22 mouse cellular contexts compared by ENCODE assay signal in the genomic region with DNA sequence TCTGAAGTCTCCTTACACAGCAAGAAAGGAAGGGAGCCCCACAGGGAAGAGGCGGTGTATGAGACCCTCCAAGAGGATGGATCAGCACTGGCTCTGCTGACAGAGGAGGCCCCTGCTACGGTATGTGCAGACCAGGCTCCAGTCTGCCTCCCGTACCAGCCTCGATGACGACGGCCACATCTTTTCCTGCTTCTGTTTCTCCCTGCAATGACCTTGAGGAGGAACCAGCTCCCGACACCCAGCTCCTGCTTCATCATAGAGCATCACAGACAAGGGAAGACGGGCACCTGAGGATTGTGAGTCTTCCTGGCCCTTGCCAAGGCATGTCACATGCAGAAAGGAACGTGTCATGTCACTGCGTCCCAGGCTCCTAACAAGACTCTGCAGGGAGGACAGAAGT. TPM values are rescaled to one million over a fixed set of nuclear protein-coding genes. Genes with fewer than 3 reads are reported as not detected.
A peak's percentile ranks its signal among the peaks of the same experiment; 100 is the strongest.
DNase-seq lines count a peak whose midpoint lies in the region; ATAC-seq and TF ChIP-seq lines count a peak whose summit lies in the region.
"Had no signal": no experiment of that assay in that cellular context is flagged by ENCODE, and none has a peak within 500 bp of the region (broad histone marks: within the 10 kb centered on the region; RNA-seq: fewer than 3 reads in every experiment).

No protein-coding gene starts in this region.

- peak overlapping the region; percentile 80; the same call in 1 of the 2 replicates for H3K27ac ChIP-seq in lung, postnatal 0 days (ENCODE audit: low read length)
- no peak overlapping the region for H3K27ac ChIP-seq in gastrocnemius, adult 2 months
- no peak overlapping the region for H3K27ac ChIP-seq in cerebellum, adult 2 months (ENCODE audit: insufficient read depth, low read length)
- H3K27ac ChIP-seq: forebrain, embryonic 13.5 days; heart, embryonic 15.5 days; hindbrain, embryonic 15.5 days had no signal

- H3K4me2 ChIP-seq in lung, postnatal 0 days (replicated peaks; ENCODE audit: low read depth, low read length), result no peak overlapping the region
- H3K4me2 ChIP-seq: forebrain, embryonic 13.5 days; heart, embryonic 11.5 days; heart, embryonic 15.5 days; hindbrain, embryonic 15.5 days had no signal

- TF ChIP-seq POLR2A in cerebellum, adult 2 months (IDR thresholded peaks at IDR 0.05; ENCODE audit: borderline replicate concordance, insufficient read depth, low read length), result no peak

- intact Hi-C loops in gastrocnemius, adult 2 months (cut with DNase I), result no loop called here

- 83% methylated on average over 10 of the region's 10 CpGs for WGBS in lung, postnatal 0 days
- WGBS in cerebellum, adult 2 months, result 76% methylated on average over 10 of the region's 10 CpGs

- DNase-seq in adrenal gland, adult 2 months, result peak; percentile 31
- no peak for DNase-seq in adrenal gland, postnatal 25 days
- DNase-seq in kidney, postnatal 10 days, result peak; percentile 14
- no peak for DNase-seq in kidney, postnatal 36 days
- DNase-seq in lung, postnatal 0 days (ENCODE audit: low spot score), result no peak
- no peak for DNase-seq in lung, postnatal 25 days (ENCODE audit: low spot score)
- no peak for DNase-seq in gastrocnemius, adult 2 months
- no peak for DNase-seq in cerebellum, adult 2 months
- DNase-seq: adrenal gland, postnatal 10 days; B cell, adult 2 months; cerebellum, adult 11-12 months; cerebellum, adult 9-11 months; forebrain, postnatal 0 days; gastrocnemius, postnatal 36 days; heart, adult 18-20 months; heart, postnatal 36 days had no signal

- no peaks in the 10 kb centered on the region for H3K27me3 ChIP-seq in lung, postnatal 0 days (replicated peaks; ENCODE audit: insufficient read depth, low read length)
- no peaks in the 10 kb centered on the region for H3K27me3 ChIP-seq in cerebellum, adult 2 months (ENCODE audit: control insufficient read depth, insufficient read depth, low read length)
- H3K27me3 ChIP-seq: forebrain, embryonic 13.5 days; hindbrain, embryonic 15.5 days had no signal

- H3K4me3 ChIP-seq in lung, postnatal 0 days (ENCODE audit: low read depth, low read length), result no peak overlapping the region
- H3K4me3 ChIP-seq in gastrocnemius, adult 2 months, result no peak overlapping the region
- no peak overlapping the region for H3K4me3 ChIP-seq in cerebellum, adult 2 months (replicated peaks; ENCODE audit: insufficient read depth, low read depth, low read length)
- H3K4me3 ChIP-seq: forebrain, embryonic 13.5 days; heart, embryonic 15.5 days; hindbrain, embryonic 15.5 days had no signal

- H3K4me1 ChIP-seq in lung, postnatal 0 days (ENCODE audit: insufficient read depth, low read depth, low read length), result peaks cover 10% of the 10 kb centered on the region
- no peaks in the 10 kb centered on the region for H3K4me1 ChIP-seq in cerebellum, adult 2 months (ENCODE audit: control insufficient read depth, insufficient read depth, low read length)
- H3K4me1 ChIP-seq: forebrain, embryonic 13.5 days; hindbrain, embryonic 15.5 days had no signal

- no peak for TF ChIP-seq EP300 in lung, postnatal 0 days (IDR thresholded peaks at IDR 0.05)

- H3K9me3 ChIP-seq in lung, postnatal 0 days (ENCODE audit: low read length), result no peaks in the 10 kb centered on the region
- H3K9me3 ChIP-seq: forebrain, embryonic 13.5 days; G1E; heart, embryonic 15.5 days; hindbrain, embryonic 15.5 days had no signal

- H3K36me3 ChIP-seq in lung, postnatal 0 days (ENCODE audit: insufficient read depth, low read length), result no peaks in the 10 kb centered on the region
- H3K36me3 ChIP-seq: G1E; heart, embryonic 15.5 days; hindbrain, embryonic 15.5 days had no signal

- no peak for TF ChIP-seq CTCF in lung, postnatal 0 days (IDR thresholded peaks at IDR 0.05)
- no peak for TF ChIP-seq CTCF in gastrocnemius, adult 2 months (IDR thresholded peaks at IDR 0.05)
- no peak for TF ChIP-seq CTCF in cerebellum, adult 2 months (IDR thresholded peaks at IDR 0.05; ENCODE audit: borderline replicate concordance, insufficient read depth, low read depth, low read length)

- H3K9ac ChIP-seq in lung, postnatal 0 days (replicated peaks; ENCODE audit: low read depth), result no peak overlapping the region
- H3K9ac ChIP-seq: forebrain, embryonic 13.5 days; forebrain, postnatal 0 days; heart, embryonic 15.5 days; hindbrain, embryonic 15.5 days had no signal

- ATAC-seq in lung, postnatal 0 days, result no peak
- ATAC-seq: CD4-positive, CD25-positive, alpha-beta regulatory T cell, adult 4 months; forebrain, embryonic 13.5 days; forebrain, postnatal 0 days had no signal

RNA-seq across cellular contexts. Expression of a gene that starts 15.0 kb away (rescaled TPM):
- total RNA-seq in adrenal gland, adult 2 months (2021), result 10 to 100 TPM in 1 of 2 experiments, 1 to 10 TPM in 1; 7.9 to 11.5 TPM
- 5.2 and 5.3 TPM in 2 replicates for polyA plus RNA-seq in adrenal gland, adult 2 months (2012; rRNA removed)
- 4.9 and 5.2 TPM in 2 replicates for total RNA-seq in adrenal gland, postnatal 25 days (2021)
- polyA plus RNA-seq in lung, postnatal 0 days (2015; fragmentation: Nextera tagmentation; extraction: Ambion mirVana), result 15.7 and 17.9 TPM in 2 replicates
- 1 to 10 TPM; 4.3 to 6.4 TPM for total RNA-seq in gastrocnemius, adult 2 months (2021)
- 1.1 and 1.3 TPM in 2 replicates for polyA plus RNA-seq in cerebellum, adult 2 months (2012; rRNA removed)
- polyA plus RNA-seq: G1E had no signal

Comparison
In these comparisons a context has a peak if more than half of its experiments do, and no peak if none do; other contexts are left out.
1. DNase-seq: peak in adrenal gland, adult 2 months (single experiment) and kidney, postnatal 10 days (single experiment); none in adrenal gland, postnatal 25 days (single experiment), kidney, postnatal 36 days (0 of 2), lung, postnatal 0 days (single experiment), lung, postnatal 25 days (single experiment), gastrocnemius, adult 2 months (single experiment) and cerebellum, adult 2 months (0 of 2).